In genomic region chr17:83903467-83903866, GRCm38 (mm10) we compare ENCODE assay signal across 8 mouse cellular contexts. TPM values are rescaled to one million over a fixed set of nuclear protein-coding genes. Genes with fewer than 3 reads are reported as not detected.
DNase-seq lines count a peak whose midpoint lies in the region; ATAC-seq and TF ChIP-seq lines count a peak whose summit lies in the region.

No protein-coding gene starts in this region.

- peaks cover 7% of the 10 kb centered on the region for H3K9me3 ChIP-seq in heart, embryonic 12.5 days (replicated peaks)
- H3K9me3 ChIP-seq in intestine, postnatal 0 days (ENCODE audit: control insufficient read depth): no peaks in the 10 kb centered on the region
- H3K9me3 ChIP-seq in midbrain, embryonic 13.5 days: no peaks in the 10 kb centered on the region

- no peak for ATAC-seq in heart, embryonic 12.5 days (ENCODE audit: insufficient number of reproducible peaks, low FRiP score)
- ATAC-seq in common myeloid progenitor, adult 5-6 weeks (replicated peaks; ENCODE audit: low read depth, poor library complexity, severe bottlenecking): peak; percentile 76
- peak; percentile 77 for ATAC-seq in intestine, postnatal 0 days
- peak; percentile 70 for ATAC-seq in midbrain, embryonic 13.5 days

- intact Hi-C loops in gastrocnemius, adult 2 months (cut with DNase I): loop anchor here (2.0 to 10.0 kb wide), 4 partner anchors 89 to 287 kb away; no protein-coding TSS in a partner anchor
- intact Hi-C loops in left cerebral cortex, postnatal 4 days (cut with DNase I): loop anchor here (2.0 kb wide), 2 partner anchors 287 to 481 kb away; no protein-coding TSS in a partner anchor

- H3K27ac ChIP-seq in heart, embryonic 12.5 days (ENCODE audit: poor library complexity, severe bottlenecking): no peak overlapping the region
- peak overlapping the region; percentile 62 for H3K27ac ChIP-seq in gastrocnemius, adult 2 months
- H3K27ac ChIP-seq in intestine, postnatal 0 days (ENCODE audit: low read depth, low read length): no peak overlapping the region
- no peak overlapping the region for H3K27ac ChIP-seq in midbrain, embryonic 13.5 days

- 2% methylated on average over 7 of the region's 7 CpGs for WGBS in heart, embryonic 12.5 days
- WGBS in intestine, postnatal 0 days: 2% methylated on average over 7 of the region's 7 CpGs
- 5% methylated on average over 7 of the region's 7 CpGs for WGBS in midbrain, embryonic 13.5 days

- peaks cover 3% of the 10 kb centered on the region; the same call in 1 of the 2 replicates for H3K27me3 ChIP-seq in heart, embryonic 12.5 days (replicated peaks)
- no peaks in the 10 kb centered on the region for H3K27me3 ChIP-seq in intestine, postnatal 0 days (replicated peaks; ENCODE audit: control insufficient read depth, insufficient read depth, low read length)
- H3K27me3 ChIP-seq in midbrain, embryonic 13.5 days: no peaks in the 10 kb centered on the region

- H3K9ac ChIP-seq in heart, embryonic 12.5 days: no peak overlapping the region
- H3K9ac ChIP-seq in intestine, postnatal 0 days (ENCODE audit: low read depth, low read length): no peak overlapping the region
- no peak overlapping the region for H3K9ac ChIP-seq in midbrain, embryonic 13.5 days (replicated peaks)

- no peak overlapping the region for H3K4me3 ChIP-seq in heart, embryonic 12.5 days
- no peak overlapping the region for H3K4me3 ChIP-seq in gastrocnemius, adult 2 months
- H3K4me3 ChIP-seq in intestine, postnatal 0 days (ENCODE audit: low read depth, low read length): no peak overlapping the region
- no peak overlapping the region for H3K4me3 ChIP-seq in midbrain, embryonic 13.5 days (replicated peaks)

- TF ChIP-seq CTCF in gastrocnemius, adult 2 months (IDR thresholded peaks at IDR 0.05): peak; percentile 87
- TF ChIP-seq CTCF in intestine, postnatal 0 days (IDR thresholded peaks at IDR 0.05; ENCODE audit: low read depth): peak; percentile 98

- peak; percentile 98 for DNase-seq in heart, adult 11 months
- DNase-seq in gastrocnemius, adult 2 months: peak; percentile 79
- peak; percentile 74 for DNase-seq in left cerebral cortex, postnatal 4 days
- peak; percentile 40 for DNase-seq in spleen, adult 12 weeks (ENCODE audit: low spot score)

- H3K4me1 ChIP-seq in heart, embryonic 12.5 days (replicated peaks): peaks cover 7% of the 10 kb centered on the region; the same call in 1 of the 2 replicates
- H3K4me1 ChIP-seq in intestine, postnatal 0 days (replicated peaks; ENCODE audit: control insufficient read depth, insufficient read depth, low read length): no peaks in the 10 kb centered on the region; the same call in 1 of the 2 replicates
- H3K4me1 ChIP-seq in midbrain, embryonic 13.5 days (replicated peaks): no peaks in the 10 kb centered on the region

- no peaks in the 10 kb centered on the region for H3K36me3 ChIP-seq in heart, embryonic 12.5 days
- H3K36me3 ChIP-seq in intestine, postnatal 0 days (ENCODE audit: control insufficient read depth, insufficient read depth): no peaks in the 10 kb centered on the region
- H3K36me3 ChIP-seq in midbrain, embryonic 13.5 days: no peaks in the 10 kb centered on the region

- no peak overlapping the region for H3K4me2 ChIP-seq in heart, embryonic 12.5 days
- H3K4me2 ChIP-seq in intestine, postnatal 0 days (replicated peaks; ENCODE audit: low read depth): no peak overlapping the region
- H3K4me2 ChIP-seq in midbrain, embryonic 13.5 days (replicated peaks): no peak overlapping the region

RNA-seq across cellular contexts. Expression of gene Haao, which starts 55.7 kb away (rescaled TPM):
- polyA plus RNA-seq in heart, embryonic 12.5 days (2016; fragmentation: Nextera tagmentation; extraction: Ambion mirVana): 0.23 TPM in 1 of 2 replicates, not detected in the other
- 14.6 and 40.0 TPM in 2 replicates for total RNA-seq in common myeloid progenitor, adult 5-6 weeks (2017)
- not detected for total RNA-seq in gastrocnemius, adult 2 months (2021)
- polyA plus RNA-seq in intestine, postnatal 0 days (2015; fragmentation: Nextera tagmentation; extraction: Ambion mirVana): 0.40 TPM in 1 of 2 replicates, not detected in the other
- under 1 TPM in 1 of 2 experiments, not detected in 1; 0.20 TPM for total RNA-seq in left cerebral cortex, postnatal 4 days (2021)
- 0.31 TPM in 1 of 2 replicates, not detected in the other for polyA plus RNA-seq in midbrain, embryonic 13.5 days (2015; fragmentation: Nextera tagmentation; extraction: Ambion mirVana)

Comparison
In these comparisons a context has a peak if more than half of its experiments do, and no peak if none do; other contexts are left out.
1. DNase-seq: peak in every context shown above with its lines; median percentile 98 in heart, adult 11 months; 79 in gastrocnemius, adult 2 months; 74 in left cerebral cortex, postnatal 4 days; 40 in spleen, adult 12 weeks.
2. RNA of gene Haao, which starts 55.7 kb away (total RNA-seq): 14.6 to 40.0 TPM in common myeloid progenitor, adult 5-6 weeks; not detected in gastrocnemius, adult 2 months and 0.20 TPM in left cerebral cortex, postnatal 4 days; every median in the first group is over 10 times any median in the second.